Mouse (Mus musculus): ENCODE measurements around the gene H2-T23. TPM values are rescaled to one million over a fixed set of nuclear protein-coding genes. Genes with fewer than 3 reads are reported as not detected.
"Not testable (repeated sequence)": the region's sequence is repeated elsewhere in the genome, so short reads cannot be mapped to it uniquely, and the experiment has no call there.

H2-T23 gene
- polyA plus RNA-seq (2015; fragmentation: Nextera tagmentation; extraction: Ambion mirVana) = 9.6 and 19.7 TPM in 2 replicates

DNA sequence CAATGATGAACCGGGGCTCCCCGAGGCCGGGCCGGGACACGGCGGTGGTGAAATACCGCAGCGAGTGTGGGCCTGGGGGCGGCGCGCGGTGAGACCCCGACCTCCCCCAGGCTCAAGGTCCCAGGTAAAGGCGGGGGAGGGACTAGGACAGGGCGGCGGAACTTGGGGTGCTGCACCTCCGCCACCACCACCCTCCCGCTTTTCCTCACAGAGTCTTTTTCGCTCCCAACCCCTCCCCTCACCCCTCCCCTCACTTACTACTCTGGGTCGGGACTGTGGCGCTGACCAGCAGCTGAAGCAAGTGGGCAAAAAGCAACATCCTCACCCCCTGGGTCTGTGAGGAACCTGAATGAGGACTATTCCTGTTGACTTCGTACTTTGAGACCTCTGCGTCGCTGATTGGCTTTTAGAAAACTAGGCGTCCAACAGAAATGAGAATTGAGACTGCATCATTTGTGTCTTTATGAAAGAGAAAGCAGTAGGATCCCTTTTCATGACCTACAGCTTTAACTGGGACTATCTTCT, at the start of gene H2-T23:
TSS of gene H2-T23 (minus strand) at position 505 of the 525 bp plus-strand sequence.
- not testable (repeated sequence) for H3K9me3 ChIP-seq (replicated peaks; ENCODE audit: control insufficient read depth, low read length); H3K36me3 ChIP-seq (ENCODE audit: control insufficient read depth, insufficient read depth); H3K27me3 ChIP-seq (ENCODE audit: control insufficient read depth, insufficient read depth, low read length); H3K27ac ChIP-seq (ENCODE audit: low read length); H3K4me1 ChIP-seq (ENCODE audit: control insufficient read depth, insufficient read depth, low read length)
- WGBS = under 1% methylated on average over 25 of the region's 25 CpGs
- Histone ChIP-seq H3K4me3 (ENCODE audit: low read length) (peak within 1 kb of the TSS; percentile 61), H3K4me2 (ENCODE audit: low read depth, low read length) (peak within 1 kb of the TSS; percentile 84), H3K9ac (ENCODE audit: low read length) (peak within 1 kb of the TSS; percentile 69)
- peak; percentile 56; the same call in 1 of the 2 replicates for ATAC-seq (replicated peaks; ENCODE audit: extremely low read depth, insufficient read depth, low FRiP score)

DNA sequence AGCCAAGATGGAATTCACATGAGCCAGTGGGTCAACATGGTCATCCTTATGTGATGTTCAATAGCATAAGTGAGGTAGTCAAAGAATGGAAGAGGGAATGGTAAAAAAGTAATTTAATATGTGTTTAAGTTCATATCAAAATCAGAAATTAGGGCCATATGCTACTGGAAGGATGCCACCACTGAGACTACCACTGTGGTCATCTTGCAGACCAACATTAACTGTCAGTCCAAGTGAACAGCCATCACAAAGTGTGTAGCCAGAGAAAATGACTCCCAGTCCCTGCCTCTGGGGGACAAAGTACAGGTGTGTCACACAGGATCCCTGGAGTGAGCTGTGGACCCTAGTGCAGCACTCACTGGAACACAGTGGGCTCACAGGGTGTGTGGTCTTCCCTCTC, 49.2 kb upstream of the H2-T23 start:
- H3K36me3 ChIP-seq (ENCODE audit: control insufficient read depth, insufficient read depth); ATAC-seq (replicated peaks; ENCODE audit: extremely low read depth, insufficient read depth, low FRiP score); H3K4me3 ChIP-seq (ENCODE audit: low read length); H3K4me2 ChIP-seq (ENCODE audit: low read depth, low read length); H3K9me3 ChIP-seq (replicated peaks; ENCODE audit: control insufficient read depth, low read length); H3K9ac ChIP-seq (ENCODE audit: low read length); H3K4me1 ChIP-seq (ENCODE audit: control insufficient read depth, insufficient read depth, low read length); H3K27ac ChIP-seq (ENCODE audit: low read length): not testable (repeated sequence)
- peaks cover 27% of the 10 kb centered on the region for H3K27me3 ChIP-seq (ENCODE audit: control insufficient read depth, insufficient read depth, low read length)

DNA sequence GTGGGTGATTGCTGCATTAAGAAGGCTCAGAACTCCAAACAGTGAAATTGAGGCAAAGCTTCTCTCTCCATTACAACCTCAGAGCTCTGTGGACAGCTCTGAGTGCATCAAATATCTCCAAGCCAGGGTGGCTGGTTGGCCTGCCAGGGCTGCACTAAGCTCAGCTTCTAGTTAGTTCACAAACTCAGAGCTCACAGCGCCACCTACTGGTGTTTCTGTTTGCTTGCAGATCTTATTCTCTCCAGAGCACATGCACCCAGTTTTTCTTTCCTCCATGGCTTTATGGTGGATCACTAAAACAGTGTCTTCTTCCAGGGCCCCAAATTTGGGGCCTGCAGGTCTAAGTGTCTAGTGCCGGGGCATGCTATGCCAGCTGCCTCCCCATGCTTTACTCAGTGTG, 28.2 kb upstream of the H2-T23 start:
- no peak for ATAC-seq (replicated peaks; ENCODE audit: extremely low read depth, insufficient read depth, low FRiP score)
- H3K9me3 ChIP-seq (replicated peaks; ENCODE audit: control insufficient read depth, low read length) = no peaks in the 10 kb centered on the region

DNA sequence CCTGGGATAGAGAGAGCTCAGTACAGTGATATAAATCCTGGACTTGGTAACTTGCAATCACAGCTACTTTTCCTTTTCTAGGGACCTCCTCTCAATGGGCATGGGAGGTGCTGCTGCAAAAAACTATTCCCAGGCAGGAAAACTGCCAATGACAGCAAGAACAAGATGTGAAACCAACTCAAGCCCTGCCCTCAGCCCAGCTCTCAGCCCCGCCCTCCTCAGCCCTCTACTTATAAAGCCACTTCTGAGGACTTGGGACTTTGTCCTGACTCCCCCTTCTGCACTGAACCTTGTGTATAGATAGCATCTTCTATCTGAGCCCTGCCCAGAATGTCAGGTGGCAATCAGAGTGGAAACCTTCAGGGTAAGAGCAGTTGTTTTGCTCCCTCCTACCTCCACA, 25.7 kb upstream of the H2-T23 start, which contains the start of gene Gm11127:
TSS of gene Gm11127 (minus strand) at position 10 of the 400 bp plus-strand sequence.
- H3K4me1 ChIP-seq (ENCODE audit: control insufficient read depth, insufficient read depth, low read length); ATAC-seq (replicated peaks; ENCODE audit: extremely low read depth, insufficient read depth, low FRiP score); H3K27me3 ChIP-seq (ENCODE audit: control insufficient read depth, insufficient read depth, low read length); H3K4me3 ChIP-seq (ENCODE audit: low read length); H3K4me2 ChIP-seq (ENCODE audit: low read depth, low read length); H3K9me3 ChIP-seq (replicated peaks; ENCODE audit: control insufficient read depth, low read length); H3K27ac ChIP-seq (ENCODE audit: low read length); H3K9ac ChIP-seq (ENCODE audit: low read length); H3K36me3 ChIP-seq (ENCODE audit: control insufficient read depth, insufficient read depth): not testable (repeated sequence)
- 67% methylated on average over 1 of the region's 1 CpGs for WGBS

More for the DNA sequence above, 28.2 kb upstream of the H2-T23 start:
- H3K9ac ChIP-seq (ENCODE audit: low read length) = no peak overlapping the region
- no peak overlapping the region for H3K4me2 ChIP-seq (ENCODE audit: low read depth, low read length)
- H3K27ac ChIP-seq (ENCODE audit: low read length) = no peak overlapping the region
- H3K36me3 ChIP-seq (ENCODE audit: control insufficient read depth, insufficient read depth) = no peaks in the 10 kb centered on the region
- WGBS = 22% methylated on average over 2 of the region's 2 CpGs
- no peaks in the 10 kb centered on the region; the same call in 1 of the 2 replicates for H3K27me3 ChIP-seq (ENCODE audit: control insufficient read depth, insufficient read depth, low read length)
- no peaks in the 10 kb centered on the region for H3K4me1 ChIP-seq (ENCODE audit: control insufficient read depth, insufficient read depth, low read length)
- H3K4me3 ChIP-seq (ENCODE audit: low read length) = no peak overlapping the region

- not testable (repeated sequence) for H3K4me3 ChIP-seq (ENCODE audit: low read length)
- 85% methylated on average over 23 of the region's 25 CpGs for WGBS
Measured at GRCm38 (mm10) chr17:36057927-36058326, 25.3 kb upstream of the H2-T23 start.

DNA sequence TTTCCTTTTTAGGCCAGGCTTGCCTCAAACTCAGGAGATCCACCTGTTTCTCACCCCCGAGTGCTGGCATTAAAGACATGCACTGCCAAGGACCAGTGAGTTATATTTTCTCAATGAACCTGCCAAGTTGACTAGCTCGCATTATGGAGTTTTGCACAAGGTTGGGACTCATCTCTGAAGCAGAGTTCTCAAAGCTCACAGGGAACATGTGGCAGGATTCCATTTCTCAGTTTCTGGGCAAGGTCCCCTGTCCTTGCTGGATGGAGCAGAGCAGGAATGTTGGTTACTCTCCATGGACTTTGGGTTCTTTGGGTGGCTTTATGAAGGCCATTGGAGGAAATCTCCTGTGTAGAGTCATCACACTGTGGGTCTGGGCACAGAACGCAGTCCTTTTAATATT, 10.6 kb upstream of the H2-T23 start:
- Histone ChIP-seq H3K27me3 (ENCODE audit: control insufficient read depth, insufficient read depth, low read length) (no peaks in the 10 kb centered on the region; the same call in 1 of the 2 replicates), H3K4me1 (ENCODE audit: control insufficient read depth, insufficient read depth, low read length) (peaks cover 4% of the 10 kb centered on the region), H3K9me3 (replicated peaks; ENCODE audit: control insufficient read depth, low read length) (no peaks in the 10 kb centered on the region), H3K36me3 (ENCODE audit: control insufficient read depth, insufficient read depth) (no peaks in the 10 kb centered on the region), H3K4me2 (ENCODE audit: low read depth, low read length) (peak overlapping the region; percentile 80), H3K27ac (ENCODE audit: low read length) (peak overlapping the region; percentile 48; the same call in 1 of the 2 replicates), H3K4me3 (ENCODE audit: low read length) (peak overlapping the region; percentile 60), H3K9ac (ENCODE audit: low read length) (peak overlapping the region; percentile 70)
- 79% methylated on average over 3 of the region's 3 CpGs for WGBS
- no peak for ATAC-seq (replicated peaks; ENCODE audit: extremely low read depth, insufficient read depth, low FRiP score)

More at GRCm38 (mm10) chr17:36057927-36058326, 25.3 kb upstream of the H2-T23 start:
- not testable (repeated sequence) for H3K27ac ChIP-seq (ENCODE audit: low read length); ATAC-seq (replicated peaks; ENCODE audit: extremely low read depth, insufficient read depth, low FRiP score); H3K36me3 ChIP-seq (ENCODE audit: control insufficient read depth, insufficient read depth); H3K9ac ChIP-seq (ENCODE audit: low read length); H3K4me1 ChIP-seq (ENCODE audit: control insufficient read depth, insufficient read depth, low read length); H3K27me3 ChIP-seq (ENCODE audit: control insufficient read depth, insufficient read depth, low read length); H3K4me2 ChIP-seq (ENCODE audit: low read depth, low read length); H3K9me3 ChIP-seq (replicated peaks; ENCODE audit: control insufficient read depth, low read length)

DNA sequence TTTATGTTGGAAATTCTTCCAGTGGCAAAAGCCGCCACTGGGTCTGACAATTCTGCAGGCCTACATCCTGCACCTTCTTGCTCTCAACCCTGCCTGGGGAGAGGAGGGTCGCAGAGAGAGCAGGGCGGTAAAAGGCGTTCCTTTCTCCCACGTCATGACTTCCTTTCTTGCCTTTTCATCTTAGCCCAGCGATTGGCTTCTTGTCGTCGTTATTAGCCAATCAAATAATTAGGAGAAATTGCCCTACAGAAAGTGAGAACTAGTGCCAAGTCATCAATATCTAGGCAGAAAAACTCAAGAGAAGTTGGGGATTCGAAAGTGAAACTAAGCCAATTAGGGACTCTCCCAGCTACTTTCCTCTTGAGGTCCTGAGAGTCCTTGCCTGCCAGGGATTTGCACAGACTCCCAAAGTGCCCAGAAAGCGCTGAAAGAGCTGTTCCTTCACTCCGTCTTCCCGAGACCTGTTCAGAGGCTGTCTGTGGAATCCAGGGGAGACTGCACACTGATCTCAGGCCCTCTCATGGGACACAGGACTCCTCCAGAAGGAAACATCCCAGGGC, 10.0 kb upstream of the H2-T23 start, which contains the start of the genes H2-T22 and Gm6034:
TSS of gene H2-T22 (minus strand) at position 138 of the 560 bp plus-strand sequence.
TSS of gene Gm6034 (plus strand) at position 352 of the 560 bp plus-strand sequence.
- H3K4me3 ChIP-seq (ENCODE audit: low read length) = peak within 1 kb of the TSS; percentile 60
- not testable (repeated sequence) for H3K36me3 ChIP-seq (ENCODE audit: control insufficient read depth, insufficient read depth); H3K27me3 ChIP-seq (ENCODE audit: control insufficient read depth, insufficient read depth, low read length); H3K4me1 ChIP-seq (ENCODE audit: control insufficient read depth, insufficient read depth, low read length); H3K9me3 ChIP-seq (replicated peaks; ENCODE audit: control insufficient read depth, low read length)
- ATAC-seq (replicated peaks; ENCODE audit: extremely low read depth, insufficient read depth, low FRiP score) = peak; percentile 95
- peak within 1 kb of the TSS; percentile 70 for H3K9ac ChIP-seq (ENCODE audit: low read length)
- H3K4me2 ChIP-seq (ENCODE audit: low read depth, low read length) = peak within 1 kb of the TSS; percentile 80
- peak within 1 kb of the TSS; percentile 48; the same call in 1 of the 2 replicates for H3K27ac ChIP-seq (ENCODE audit: low read length)
- under 1% methylated on average over 12 of the region's 12 CpGs for WGBS

DNA sequence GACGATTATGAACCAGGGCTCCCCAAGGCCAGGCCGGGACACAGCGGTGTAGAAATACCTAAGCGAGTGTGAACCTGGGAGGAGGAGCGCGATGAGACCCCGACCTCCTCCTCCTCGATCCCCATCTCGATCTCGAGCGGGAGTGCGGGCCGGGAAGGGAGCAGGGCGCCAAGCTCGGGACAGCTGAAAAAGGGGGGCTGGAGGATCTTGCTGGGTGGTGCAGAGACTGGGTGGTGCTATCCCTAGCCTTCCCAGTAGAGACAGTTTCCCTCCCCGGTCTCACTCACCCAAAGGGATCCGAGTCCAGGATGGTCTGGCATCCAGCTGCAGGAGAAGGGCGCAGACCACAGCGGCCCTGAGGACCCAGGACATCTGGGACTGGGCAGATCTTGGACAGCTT, 9.4 kb upstream of the H2-T23 start:
- not testable (repeated sequence) for H3K4me1 ChIP-seq (ENCODE audit: control insufficient read depth, insufficient read depth, low read length); H3K27ac ChIP-seq (ENCODE audit: low read length); H3K27me3 ChIP-seq (ENCODE audit: control insufficient read depth, insufficient read depth, low read length); H3K9me3 ChIP-seq (replicated peaks; ENCODE audit: control insufficient read depth, low read length); H3K36me3 ChIP-seq (ENCODE audit: control insufficient read depth, insufficient read depth)
- ATAC-seq (replicated peaks; ENCODE audit: extremely low read depth, insufficient read depth, low FRiP score) = peak; percentile 69
- peak overlapping the region; percentile 60 for H3K4me3 ChIP-seq (ENCODE audit: low read length)
- H3K9ac ChIP-seq (ENCODE audit: low read length) = peak overlapping the region; percentile 70
- 2% methylated on average over 19 of the region's 19 CpGs for WGBS
- peak overlapping the region; percentile 80 for H3K4me2 ChIP-seq (ENCODE audit: low read depth, low read length)

DNA sequence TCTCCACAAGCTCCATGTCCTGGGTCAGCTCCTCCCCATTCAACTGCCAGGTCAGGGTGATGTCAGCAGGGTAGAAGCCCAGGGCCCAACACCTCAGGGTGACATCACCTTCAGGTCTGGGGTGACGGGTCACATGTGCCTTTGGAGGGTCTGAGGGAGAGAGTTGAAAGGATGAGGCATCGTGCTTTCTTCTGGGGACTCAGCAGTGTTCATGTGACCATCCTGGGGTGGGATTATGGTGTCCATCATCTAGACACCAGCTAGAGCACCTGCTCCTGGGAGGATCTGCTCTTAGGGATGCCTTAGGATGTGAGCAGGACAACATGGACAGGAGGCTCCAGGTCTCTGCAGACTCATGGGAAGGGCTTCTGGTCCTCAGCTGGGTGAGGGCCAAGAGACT, 7.9 kb upstream of the H2-T23 start:
- H3K4me3 ChIP-seq (ENCODE audit: low read length); H3K9me3 ChIP-seq (replicated peaks; ENCODE audit: control insufficient read depth, low read length); H3K9ac ChIP-seq (ENCODE audit: low read length); H3K27me3 ChIP-seq (ENCODE audit: control insufficient read depth, insufficient read depth, low read length); H3K27ac ChIP-seq (ENCODE audit: low read length); ATAC-seq (replicated peaks; ENCODE audit: extremely low read depth, insufficient read depth, low FRiP score); H3K4me1 ChIP-seq (ENCODE audit: control insufficient read depth, insufficient read depth, low read length); H3K36me3 ChIP-seq (ENCODE audit: control insufficient read depth, insufficient read depth); H3K4me2 ChIP-seq (ENCODE audit: low read depth, low read length): not testable (repeated sequence)
- 79% methylated on average over 2 of the region's 2 CpGs for WGBS
